Mouse (Mus musculus): ENCODE data around the gene Olfr94.

- TF ChIP-seq POLR2A (IDR thresholded peaks at IDR 0.05; ENCODE audit: control insufficient read depth, extremely low read depth, insufficient read depth, low read length, poor library complexity) (no peak), CTCF (IDR thresholded peaks at IDR 0.05; ENCODE audit: borderline replicate concordance, control insufficient read depth, extremely low read depth, insufficient read depth, low read length, poor library complexity) (no peak)
Observed at GRCm38 (mm10) chr17:37221879-37222278, 21.1 kb upstream of the Olfr94 start.

All from thymus, adult 2 months (tissue).